Mouse (Mus musculus) lung, postnatal 14 days (tissue): ENCODE results near the gene Kncn.

Experiments used
- DNase-seq: peaks from one replicate; pipeline ENCODE4 v3.0.0; 2021

The Kncn gene

DNA sequence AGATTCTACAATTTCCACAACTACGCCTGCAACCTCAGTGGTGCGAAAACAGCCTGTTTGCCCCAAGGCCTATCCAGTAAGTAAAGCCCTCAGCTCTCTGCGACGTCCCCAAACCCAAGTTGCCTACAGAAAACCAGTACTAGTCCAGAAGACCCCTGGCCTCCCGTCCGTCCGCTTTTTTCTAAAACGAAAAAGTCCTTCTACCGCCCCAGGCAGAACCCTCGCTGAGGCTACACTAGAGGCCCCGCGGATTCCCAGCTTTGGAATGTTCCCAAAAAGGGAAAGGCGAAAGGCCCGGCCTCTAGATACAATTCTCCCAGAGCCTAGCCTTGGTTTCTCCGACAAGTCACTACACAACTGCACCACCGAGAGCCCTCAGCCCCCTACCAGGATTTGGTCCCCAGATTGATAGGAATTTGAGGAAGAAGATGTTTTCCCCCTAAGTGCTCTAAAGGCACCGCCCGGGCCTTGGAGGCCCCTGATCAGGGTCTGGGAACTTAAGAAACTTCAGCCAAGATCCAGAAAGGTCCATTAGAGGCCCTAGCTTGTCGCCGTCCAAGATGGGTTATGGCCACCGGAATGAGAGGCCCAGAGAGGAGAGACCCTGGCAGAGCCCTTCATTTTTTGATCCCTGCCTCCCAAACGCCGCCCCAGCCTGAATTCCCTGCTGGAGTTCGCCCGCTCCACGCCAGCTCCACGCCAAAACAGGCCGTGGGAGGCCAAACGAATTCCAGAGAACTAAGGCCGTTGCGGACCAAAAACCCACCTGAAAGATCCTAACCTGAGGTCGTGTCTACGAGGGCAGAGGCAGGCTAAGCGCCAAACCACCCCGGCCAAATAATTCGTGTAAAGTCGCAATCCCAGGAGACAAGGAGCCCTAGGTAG lies 54.3 kb downstream of the Kncn start:
- peak; percentile 18 for DNase-seq
